Comparison of ENCODE assay signal across 8 mouse cellular contexts in genomic region chr2:181384919-181385391, GRCm38 (mm10). TPM values are rescaled to one million over a fixed set of nuclear protein-coding genes. Genes with fewer than 3 reads are reported as not detected.
DNase-seq lines count a peak whose midpoint lies in the region; ATAC-seq and TF ChIP-seq lines count a peak whose summit lies in the region.

No protein-coding gene starts in this region.

- H3K27me3 ChIP-seq in heart, adult 2 months (ENCODE audit: control insufficient read depth, insufficient read depth, low read length): no peaks in the 10 kb centered on the region
- H3K27me3 ChIP-seq in heart, embryonic 11.5 days (ENCODE audit: control insufficient read depth, insufficient read depth, low read length): no peaks in the 10 kb centered on the region
- no peaks in the 10 kb centered on the region for H3K27me3 ChIP-seq in embryonic facial prominence, embryonic 15.5 days
- no peaks in the 10 kb centered on the region for H3K27me3 ChIP-seq in liver, embryonic 12.5 days (replicated peaks)

- 50% methylated on average over 4 of the region's 4 CpGs for WGBS in heart, adult 2 months
- WGBS in heart, embryonic 11.5 days (ENCODE audit: insufficient replicate concordance): 85% methylated on average over 4 of the region's 4 CpGs
- 62% methylated on average over 4 of the region's 4 CpGs for WGBS in embryonic facial prominence, embryonic 15.5 days
- WGBS in liver, embryonic 12.5 days (ENCODE audit: insufficient replicate concordance): 85% methylated on average over 4 of the region's 4 CpGs

- no peak overlapping the region for H3K4me2 ChIP-seq in heart, embryonic 11.5 days
- no peak overlapping the region for H3K4me2 ChIP-seq in embryonic facial prominence, embryonic 15.5 days (replicated peaks)
- H3K4me2 ChIP-seq in liver, embryonic 12.5 days: no peak overlapping the region

- H3K79me2 ChIP-seq in heart, adult 2 months (replicated peaks; ENCODE audit: control insufficient read depth, insufficient read depth, low read length): no peaks in the 10 kb centered on the region

- DNase-seq in heart, adult 2 months: peak; percentile 74 to 78
- DNase-seq in NIH3T3 (ENCODE audit: low read depth): peak; percentile 55
- DNase-seq in kidney, postnatal 4 days: peak; percentile 50 to 66
- peak; percentile 84 for DNase-seq in skeletal muscle tissue, adult 2 months (ENCODE audit: low read depth, low spot score)
- DNase-seq in frontal cortex, postnatal 36 days (ENCODE audit: low spot score in 2 of 2): no peak

- H3K4me1 ChIP-seq in heart, adult 2 months (ENCODE audit: control insufficient read depth, insufficient read depth, low read length): peaks cover 8% of the 10 kb centered on the region
- no peaks in the 10 kb centered on the region for H3K4me1 ChIP-seq in heart, embryonic 11.5 days (ENCODE audit: control insufficient read depth, insufficient read depth, low read length)
- H3K4me1 ChIP-seq in embryonic facial prominence, embryonic 15.5 days: no peaks in the 10 kb centered on the region
- H3K4me1 ChIP-seq in liver, embryonic 12.5 days: no peaks in the 10 kb centered on the region

- TF ChIP-seq POLR2A in heart, adult 2 months (IDR thresholded peaks at IDR 0.05; ENCODE audit: insufficient read depth, low read depth, low read length): no peak

- no peak overlapping the region for H3K4me3 ChIP-seq in heart, adult 2 months
- H3K4me3 ChIP-seq in heart, embryonic 11.5 days (ENCODE audit: low read depth, low read length): no peak overlapping the region
- no peak overlapping the region for H3K4me3 ChIP-seq in embryonic facial prominence, embryonic 15.5 days (replicated peaks)
- H3K4me3 ChIP-seq in liver, embryonic 12.5 days: no peak overlapping the region

- TF ChIP-seq EP300 in heart, adult 2 months (IDR thresholded peaks at IDR 0.05; ENCODE audit: insufficient read depth, low read depth, low read length): no peak

- intact Hi-C loops in heart, adult 2 months (cut with DNase I): no loop called here

- TF ChIP-seq CTCF in heart, adult 2 months (IDR thresholded peaks at IDR 0.05): no peak

- no peak overlapping the region for H3K9ac ChIP-seq in heart, adult 2 months (ENCODE audit: low read depth, low read length)
- H3K9ac ChIP-seq in heart, embryonic 11.5 days (ENCODE audit: low read depth, low read length): no peak overlapping the region
- H3K9ac ChIP-seq in embryonic facial prominence, embryonic 15.5 days: no peak overlapping the region
- H3K9ac ChIP-seq in liver, embryonic 12.5 days: no peak overlapping the region

- no peaks in the 10 kb centered on the region for H3K36me3 ChIP-seq in heart, adult 2 months (ENCODE audit: control insufficient read depth, insufficient read depth, low read length)
- H3K36me3 ChIP-seq in heart, embryonic 11.5 days (ENCODE audit: control insufficient read depth, insufficient read depth, low read length): peaks cover 14% of the 10 kb centered on the region; the same call in 1 of the 2 replicates
- peaks cover 52% of the 10 kb centered on the region for H3K36me3 ChIP-seq in embryonic facial prominence, embryonic 15.5 days
- H3K36me3 ChIP-seq in liver, embryonic 12.5 days: peaks cover 87% of the 10 kb centered on the region

- no peak overlapping the region; the same call in 1 of the 2 replicates for H3K27ac ChIP-seq in heart, adult 2 months
- no peak overlapping the region for H3K27ac ChIP-seq in heart, embryonic 11.5 days (ENCODE audit: low read depth, low read length)
- no peak overlapping the region for H3K27ac ChIP-seq in embryonic facial prominence, embryonic 15.5 days (replicated peaks)
- no peak overlapping the region for H3K27ac ChIP-seq in liver, embryonic 12.5 days

- no peaks in the 10 kb centered on the region for H3K9me3 ChIP-seq in heart, embryonic 11.5 days (replicated peaks; ENCODE audit: control insufficient read depth, low read length)
- no peaks in the 10 kb centered on the region for H3K9me3 ChIP-seq in embryonic facial prominence, embryonic 15.5 days (replicated peaks)
- H3K9me3 ChIP-seq in liver, embryonic 12.5 days (replicated peaks): no peaks in the 10 kb centered on the region

- no peak for ATAC-seq in heart, embryonic 11.5 days (replicated peaks; ENCODE audit: insufficient number of reproducible peaks, low FRiP score, low TSS enrichment)
- ATAC-seq in embryonic facial prominence, embryonic 15.5 days (ENCODE audit: insufficient number of reproducible peaks, low FRiP score, low TSS enrichment, low read depth): 0 out of 2 replicates have a peak, but pooled peaks have one; percentile 11
- no peak for ATAC-seq in liver, embryonic 12.5 days

RNA-seq across cellular contexts. Expression of gene Lime1, which starts 5.1 kb away (rescaled TPM):
- 1 to 10 TPM; 5.0 to 5.2 TPM for total RNA-seq in heart, adult 2 months (2021)
- polyA plus RNA-seq in heart, adult 2 months (2012; rRNA removed): 21.7 and 21.8 TPM in 2 replicates
- 11.2 and 13.8 TPM in 2 replicates for polyA plus RNA-seq in heart, embryonic 11.5 days (2014; fragmentation: Nextera tagmentation; extraction: Ambion mirVana)
- 23.6 and 24.7 TPM in 2 replicates for polyA plus RNA-seq in embryonic facial prominence, embryonic 15.5 days (2015; fragmentation: Nextera tagmentation; extraction: Ambion mirVana)
- 10.3 and 12.1 TPM in 2 replicates for polyA plus RNA-seq in liver, embryonic 12.5 days (2016; fragmentation: Nextera tagmentation; extraction: Ambion mirVana)

RNA-seq across cellular contexts. Expression of gene Arfrp1, which starts 19.8 kb away (rescaled TPM):
- total RNA-seq in heart, adult 2 months (2021): 10 to 100 TPM; 50.7 to 52.3 TPM
- 42.3 and 69.5 TPM in 2 replicates for polyA plus RNA-seq in heart, adult 2 months (2012; rRNA removed)
- 36.3 and 47.5 TPM in 2 replicates for polyA plus RNA-seq in heart, embryonic 11.5 days (2014; fragmentation: Nextera tagmentation; extraction: Ambion mirVana)
- polyA plus RNA-seq in embryonic facial prominence, embryonic 15.5 days (2015; fragmentation: Nextera tagmentation; extraction: Ambion mirVana): 65.2 and 65.3 TPM in 2 replicates
- polyA plus RNA-seq in liver, embryonic 12.5 days (2016; fragmentation: Nextera tagmentation; extraction: Ambion mirVana): 34.4 and 36.7 TPM in 2 replicates

RNA-seq across cellular contexts. Expression of gene Zgpat, which starts 20.2 kb away (rescaled TPM):
- total RNA-seq in heart, adult 2 months (2021): 10 to 100 TPM; 18.7 to 18.9 TPM
- polyA plus RNA-seq in heart, adult 2 months (2012; rRNA removed): 21.0 and 31.5 TPM in 2 replicates
- 21.7 and 27.3 TPM in 2 replicates for polyA plus RNA-seq in heart, embryonic 11.5 days (2014; fragmentation: Nextera tagmentation; extraction: Ambion mirVana)
- polyA plus RNA-seq in embryonic facial prominence, embryonic 15.5 days (2015; fragmentation: Nextera tagmentation; extraction: Ambion mirVana): 43.2 and 44.3 TPM in 2 replicates
- polyA plus RNA-seq in liver, embryonic 12.5 days (2016; fragmentation: Nextera tagmentation; extraction: Ambion mirVana): 22.6 and 23.9 TPM in 2 replicates

Comparison
In these comparisons a context has a peak if more than half of its experiments do, and no peak if none do; other contexts are left out.
1. DNase-seq: peak in heart, adult 2 months (2 of 2), NIH3T3 (single experiment), kidney, postnatal 4 days (2 of 2) and skeletal muscle tissue, adult 2 months (single experiment); none in frontal cortex, postnatal 36 days (0 of 2).